ENCODE assay signal across 8 mouse cellular contexts in the genomic region with DNA sequence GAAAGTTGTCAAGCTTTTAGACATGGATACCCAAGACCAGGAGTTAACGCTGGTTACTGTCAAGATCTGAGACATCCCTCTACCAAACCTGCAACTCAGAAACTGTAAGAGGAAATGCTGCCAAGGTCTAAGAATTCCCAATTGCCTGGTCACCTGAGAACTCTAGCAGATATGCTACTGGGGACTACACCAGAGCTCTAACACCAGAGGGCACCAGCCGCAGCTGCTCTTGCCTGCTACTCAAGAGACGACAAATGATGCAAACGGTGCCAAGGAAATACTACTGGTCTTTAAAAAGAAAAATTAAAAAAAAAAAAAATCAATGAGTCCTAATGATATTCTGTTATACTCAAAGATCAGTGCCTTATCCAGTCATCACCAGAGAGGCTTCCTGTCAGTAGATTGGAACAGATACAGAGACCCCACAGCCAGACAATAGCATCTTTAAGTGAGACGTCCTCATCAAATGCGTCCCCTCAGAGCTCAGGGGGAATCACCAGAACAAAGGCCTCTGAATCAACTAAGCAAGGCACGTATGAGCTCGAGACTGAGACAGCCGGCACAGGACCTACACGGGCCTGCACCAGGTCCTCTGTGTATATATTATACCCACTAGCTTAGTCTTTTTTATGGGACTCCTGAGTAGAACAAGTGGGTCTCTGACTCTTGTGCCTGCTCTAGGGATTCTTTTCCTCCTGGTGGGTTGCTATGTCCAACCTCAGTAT. TPM values are rescaled to one million over a fixed set of nuclear protein-coding genes. Genes with fewer than 3 reads are reported as not detected.
A peak's percentile ranks its signal among the peaks of the same experiment; 100 is the strongest.
DNase-seq lines count a peak whose midpoint lies in the region; TF ChIP-seq lines count a peak whose summit lies in the region.
"Had no signal": no experiment of that assay in that cellular context is flagged by ENCODE, and none has a peak within 500 bp of the region (broad histone marks: within the 10 kb centered on the region; RNA-seq: fewer than 3 reads in every experiment).

No protein-coding gene starts in this region.

- peak; percentile 22 to 42 for DNase-seq in heart, postnatal 14 days
- DNase-seq in heart, embryonic 10.5 days (ENCODE audit: low spot score), result no peak
- peak; percentile 51 for DNase-seq in thymus, postnatal 14 days
- no peak for DNase-seq in thymus, adult 18-20 months
- peak; percentile 69 for DNase-seq in lung, postnatal 10 days
- no peak for DNase-seq in ovary, postnatal 14 days (ENCODE audit: low spot score)

- H3K27ac ChIP-seq in heart, embryonic 10.5 days, result no peak overlapping the region
- no peak overlapping the region for H3K27ac ChIP-seq in embryonic fibroblast, embryonic 13.5 days (ENCODE audit: insufficient read depth, low read length)
- H3K27ac ChIP-seq: embryonic facial prominence, embryonic 12.5 days had no signal

- H3K4me3 ChIP-seq in heart, embryonic 10.5 days, result no peak overlapping the region
- H3K4me3 ChIP-seq in embryonic fibroblast, embryonic 13.5 days (ENCODE audit: insufficient read depth, low read length), result no peak overlapping the region
- H3K4me3 ChIP-seq: embryonic facial prominence, embryonic 12.5 days had no signal

- no peak for TF ChIP-seq POLR2A in embryonic fibroblast, embryonic 13.5 days (IDR thresholded peaks at IDR 0.05; ENCODE audit: low read depth, low read length)

- no peaks in the 10 kb centered on the region for H3K27me3 ChIP-seq in heart, embryonic 10.5 days (ENCODE audit: insufficient read depth, poor library complexity, severe bottlenecking)
- H3K27me3 ChIP-seq: embryonic facial prominence, embryonic 12.5 days had no signal

- intact Hi-C loops in heart, postnatal 14 days (cut with DNase I), result loop anchor here (1.0 kb wide), 1 partner anchor 36 kb away; a partner anchor contains a TSS

- peaks cover 48% of the 10 kb centered on the region for H3K36me3 ChIP-seq in heart, embryonic 10.5 days

- H3K9me3 ChIP-seq in heart, embryonic 10.5 days, result no peaks in the 10 kb centered on the region
- H3K9me3 ChIP-seq: embryonic facial prominence, embryonic 12.5 days had no signal

- no peaks in the 10 kb centered on the region for H3K4me1 ChIP-seq in heart, embryonic 10.5 days
- H3K4me1 ChIP-seq in embryonic fibroblast, embryonic 13.5 days (ENCODE audit: control insufficient read depth, insufficient read depth, low read length), result no peaks in the 10 kb centered on the region
- H3K4me1 ChIP-seq: embryonic facial prominence, embryonic 12.5 days had no signal

- TF ChIP-seq CTCF in embryonic fibroblast, embryonic 13.5 days (IDR thresholded peaks at IDR 0.05; ENCODE audit: borderline replicate concordance, insufficient read depth, low read length), result peak; percentile 35; the same call in 1 of the 2 replicates

- WGBS in heart, embryonic 10.5 days, result 64% methylated on average over 10 of the region's 10 CpGs

RNA-seq across cellular contexts. Expression of a gene that starts 19.0 kb away (rescaled TPM):
- 10 to 100 TPM; 36.5 to 45.0 TPM for total RNA-seq in heart, postnatal 14 days (2021)
- 232 and 268 TPM in 2 replicates for polyA plus RNA-seq in heart, embryonic 10.5 days (2016; fragmentation: Nextera tagmentation; extraction: Ambion mirVana)
- polyA plus RNA-seq in embryonic fibroblast, embryonic 13.5 days (2011; ENCODE audit: insufficient read length, low read depth, missing spikeins), result 324 and 337 TPM in 2 replicates

RNA-seq across cellular contexts. Expression of a gene that starts 36.4 kb away (rescaled TPM):
- under 1 TPM; 0.46 to 0.53 TPM for total RNA-seq in heart, postnatal 14 days (2021)
- polyA plus RNA-seq in heart, embryonic 10.5 days (2016; fragmentation: Nextera tagmentation; extraction: Ambion mirVana), result 1.2 and 3.5 TPM in 2 replicates
- 0.60 and 0.72 TPM in 2 replicates for polyA plus RNA-seq in embryonic fibroblast, embryonic 13.5 days (2011; ENCODE audit: insufficient read length, low read depth, missing spikeins)

RNA-seq across cellular contexts. Expression of a gene that starts 41.2 kb away (rescaled TPM):
- 1 to 10 TPM; 6.7 to 7.0 TPM for total RNA-seq in heart, postnatal 14 days (2021)
- polyA plus RNA-seq in heart, embryonic 10.5 days (2016; fragmentation: Nextera tagmentation; extraction: Ambion mirVana), result 4.7 and 5.4 TPM in 2 replicates
- 6.4 and 8.1 TPM in 2 replicates for polyA plus RNA-seq in embryonic fibroblast, embryonic 13.5 days (2011; ENCODE audit: insufficient read length, low read depth, missing spikeins)

Comparison
In these comparisons a context has a peak if more than half of its experiments do, and no peak if none do; other contexts are left out.
1. DNase-seq: peak in heart, postnatal 14 days (2 of 2), thymus, postnatal 14 days (single experiment) and lung, postnatal 10 days (single experiment); none in heart, embryonic 10.5 days (single experiment), thymus, adult 18-20 months (0 of 2) and ovary, postnatal 14 days (single experiment).